Mouse (Mus musculus): ENCODE data around the gene Mycn. TPM values are rescaled to one million over a fixed set of nuclear protein-coding genes. Genes with fewer than 3 reads are reported as not detected.

Gene Mycn
- 0.28 to 1.0 TPM in 2 of 4 replicates, not detected in the others for total RNA-seq (2023)

GRCm38 (mm10) chr12:12941661-12942363 is at the start of gene Mycn:
TSS of gene Mycn (minus strand) at chr12:12941914.

